Comparison of ENCODE assay signal across 8 mouse cellular contexts in genomic region chr17:46287678-46288095, GRCm38 (mm10). TPM values are rescaled to one million over a fixed set of nuclear protein-coding genes. Genes with fewer than 3 reads are reported as not detected.
DNase-seq lines count a peak whose midpoint lies in the region; ATAC-seq and TF ChIP-seq lines count a peak whose summit lies in the region.
"Had no signal": no experiment of that assay in that cellular context is flagged by ENCODE, and none has a peak within 500 bp of the region (broad histone marks: within the 10 kb centered on the region; RNA-seq: fewer than 3 reads in every experiment).

No protein-coding gene starts in this region.

- H3K4me2 ChIP-seq in heart, embryonic 15.5 days, result no peak overlapping the region
- 0 out of 2 replicates have a peak overlapping the region, but pooled peaks have one; percentile 7 for H3K4me2 ChIP-seq in kidney, postnatal 0 days (ENCODE audit: low read length)
- H3K4me2 ChIP-seq in stomach, postnatal 0 days (replicated peaks; ENCODE audit: low read depth), result no peak overlapping the region

- peak; percentile 70 for ATAC-seq in heart, embryonic 15.5 days (replicated peaks; ENCODE audit: insufficient number of reproducible peaks, insufficient read depth, low FRiP score, low read depth)
- peak; percentile 56; the same call in 1 of the 2 replicates for ATAC-seq in kidney, postnatal 0 days (replicated peaks; ENCODE audit: low FRiP score, low read depth)
- peak; percentile 36; the same call in 1 of the 2 replicates for ATAC-seq in stomach, postnatal 0 days (ENCODE audit: low FRiP score, low TSS enrichment)

- no peak for TF ChIP-seq CTCF in ES-Bruce4 (IDR thresholded peaks at IDR 0.05; ENCODE audit: low read depth, low read length)
- no peak for TF ChIP-seq CTCF in kidney, postnatal 0 days (IDR thresholded peaks at IDR 0.05; ENCODE audit: low read depth)
- TF ChIP-seq CTCF in stomach, postnatal 0 days (IDR thresholded peaks at IDR 0.05; ENCODE audit: low read depth), result no peak

- peak; percentile 48 for DNase-seq in R1 (ENCODE audit: low read depth, low spot score)
- DNase-seq in kidney, postnatal 0 days (ENCODE audit: low spot score), result peak; percentile 85
- DNase-seq in stomach, postnatal 0 days (ENCODE audit: low spot score), result peak; percentile 33
- DNase-seq in cerebellum, adult 8-10 months, result no peak
- no peak for DNase-seq in left cerebral cortex, postnatal 14 days (ENCODE audit: low spot score in 2 of 2)

- intact Hi-C loops in left cerebral cortex, postnatal 14 days (cut with DNase I), result no loop called here

- peaks cover 18% of the 10 kb centered on the region for H3K4me1 ChIP-seq in ES-Bruce4 (ENCODE audit: control insufficient read depth, insufficient read depth, low read length)
- peaks cover 11% of the 10 kb centered on the region for H3K4me1 ChIP-seq in heart, embryonic 15.5 days (replicated peaks)
- H3K4me1 ChIP-seq in kidney, postnatal 0 days (replicated peaks; ENCODE audit: insufficient read depth, low read length), result no peaks in the 10 kb centered on the region
- H3K4me1 ChIP-seq in stomach, postnatal 0 days (replicated peaks; ENCODE audit: control insufficient read depth, insufficient read depth), result 0 out of 2 replicates have a peak, but pooled peaks cover 2% of the 10 kb centered on the region

- TF ChIP-seq EP300 in ES-Bruce4 (IDR thresholded peaks at IDR 0.05; ENCODE audit: insufficient read depth, low read depth, low read length), result 0 out of 2 replicates have a peak, but pooled peaks have one; percentile 19
- no peak for TF ChIP-seq EP300 in stomach, postnatal 0 days (optimal IDR thresholded peaks at IDR 0.05)

- TF ChIP-seq POLR2A in ES-Bruce4 (IDR thresholded peaks at IDR 0.05; ENCODE audit: insufficient read depth, low read length), result no peak

- no peak overlapping the region for H3K9ac ChIP-seq in ES-Bruce4 (ENCODE audit: low read depth, poor library complexity, severe bottlenecking)
- H3K9ac ChIP-seq in heart, embryonic 15.5 days, result no peak overlapping the region
- H3K9ac ChIP-seq in kidney, postnatal 0 days (ENCODE audit: low read depth, low read length), result no peak overlapping the region
- no peak overlapping the region for H3K9ac ChIP-seq in stomach, postnatal 0 days (ENCODE audit: low read length)

- peak overlapping the region; percentile 23; the same call in 1 of the 2 replicates for H3K27ac ChIP-seq in ES-Bruce4 (ENCODE audit: insufficient read depth, low read length)
- H3K27ac ChIP-seq in heart, embryonic 15.5 days, result peak overlapping the region; percentile 11; the same call in 1 of the 2 replicates
- H3K27ac ChIP-seq in kidney, postnatal 0 days, result peak overlapping the region; percentile 19; the same call in 1 of the 2 replicates
- H3K27ac ChIP-seq in stomach, postnatal 0 days (replicated peaks), result no peak overlapping the region

- H3K36me3 ChIP-seq in ES-Bruce4 (ENCODE audit: control insufficient read depth, insufficient read depth, low read length, poor library complexity, severe bottlenecking), result no peaks in the 10 kb centered on the region
- H3K36me3 ChIP-seq in heart, embryonic 15.5 days, result no peaks in the 10 kb centered on the region
- H3K36me3 ChIP-seq in kidney, postnatal 0 days (ENCODE audit: insufficient read depth, low read length), result no peaks in the 10 kb centered on the region
- H3K36me3 ChIP-seq in stomach, postnatal 0 days (ENCODE audit: control insufficient read depth, insufficient read depth, low read length), result no peaks in the 10 kb centered on the region

- H3K4me3 ChIP-seq in ES-Bruce4 (ENCODE audit: low read depth, low read length), result no peak overlapping the region
- H3K4me3 ChIP-seq in heart, embryonic 15.5 days, result no peak overlapping the region
- H3K4me3 ChIP-seq in kidney, postnatal 0 days (replicated peaks; ENCODE audit: low read depth, low read length), result no peak overlapping the region
- no peak overlapping the region for H3K4me3 ChIP-seq in stomach, postnatal 0 days (ENCODE audit: low read depth, low read length)
- H3K4me3 ChIP-seq: megakaryocyte, embryonic 14.5 days had no signal

- no peaks in the 10 kb centered on the region for H3K27me3 ChIP-seq in ES-Bruce4 (ENCODE audit: control insufficient read depth, insufficient read depth, low read length, poor library complexity, severe bottlenecking)
- H3K27me3 ChIP-seq in heart, embryonic 15.5 days, result no peaks in the 10 kb centered on the region
- H3K27me3 ChIP-seq in kidney, postnatal 0 days (ENCODE audit: insufficient read depth, low read length), result no peaks in the 10 kb centered on the region
- H3K27me3 ChIP-seq in stomach, postnatal 0 days (ENCODE audit: control insufficient read depth, insufficient read depth, low read length), result no peaks in the 10 kb centered on the region

- WGBS in heart, embryonic 15.5 days, result 49% methylated on average over 11 of the region's 11 CpGs
- WGBS in kidney, postnatal 0 days, result 50% methylated on average over 11 of the region's 11 CpGs
- WGBS in stomach, postnatal 0 days, result 49% methylated on average over 11 of the region's 11 CpGs

- H3K9me3 ChIP-seq in ES-Bruce4 (replicated peaks; ENCODE audit: control insufficient read depth, insufficient read depth, low read length, poor library complexity, severe bottlenecking), result no peaks in the 10 kb centered on the region
- no peaks in the 10 kb centered on the region for H3K9me3 ChIP-seq in heart, embryonic 15.5 days (replicated peaks)
- H3K9me3 ChIP-seq in kidney, postnatal 0 days (replicated peaks; ENCODE audit: low read length), result no peaks in the 10 kb centered on the region
- H3K9me3 ChIP-seq in stomach, postnatal 0 days (ENCODE audit: control insufficient read depth, low read length), result no peaks in the 10 kb centered on the region

RNA-seq across cellular contexts. Expression of gene Tjap1, which starts 4.9 kb away (rescaled TPM):
- 71.5 and 75.2 TPM in 2 replicates for polyA plus RNA-seq in ES-Bruce4 (2011; ENCODE audit: insufficient read depth, insufficient read length, low read depth, missing spikeins)
- polyA plus RNA-seq in heart, embryonic 15.5 days (2015; fragmentation: Nextera tagmentation; extraction: Ambion mirVana), result 39.5 and 44.9 TPM in 2 replicates
- polyA plus RNA-seq in kidney, postnatal 0 days (2015; fragmentation: Nextera tagmentation; extraction: Ambion mirVana), result 28.2 and 28.4 TPM in 2 replicates
- polyA plus RNA-seq in stomach, postnatal 0 days (2015; fragmentation: Nextera tagmentation; extraction: Ambion mirVana), result 13.5 and 17.7 TPM in 2 replicates
- 10 to 100 TPM; 39.1 to 44.9 TPM for total RNA-seq in left cerebral cortex, postnatal 14 days (2021)

RNA-seq across cellular contexts. Expression of gene Dlk2, which starts 9.5 kb away (rescaled TPM):
- polyA plus RNA-seq in ES-Bruce4 (2011; ENCODE audit: insufficient read depth, insufficient read length, low read depth, missing spikeins), result 0.91 and 1.3 TPM in 2 replicates
- polyA plus RNA-seq in heart, embryonic 15.5 days (2015; fragmentation: Nextera tagmentation; extraction: Ambion mirVana), result 0.49 and 1.7 TPM in 2 replicates
- polyA plus RNA-seq in kidney, postnatal 0 days (2015; fragmentation: Nextera tagmentation; extraction: Ambion mirVana), result 0.55 and 0.88 TPM in 2 replicates
- 8.9 and 10.8 TPM in 2 replicates for polyA plus RNA-seq in stomach, postnatal 0 days (2015; fragmentation: Nextera tagmentation; extraction: Ambion mirVana)
- total RNA-seq in left cerebral cortex, postnatal 14 days (2021), result 10 to 100 TPM; 61.2 to 65.1 TPM

RNA-seq across cellular contexts. Expression of gene Lrrc73, which starts 34.4 kb away (rescaled TPM):
- polyA plus RNA-seq in ES-Bruce4 (2011; ENCODE audit: insufficient read depth, insufficient read length, low read depth, missing spikeins), result 0.57 and 0.68 TPM in 2 replicates
- 0.47 and 0.94 TPM in 2 replicates for polyA plus RNA-seq in heart, embryonic 15.5 days (2015; fragmentation: Nextera tagmentation; extraction: Ambion mirVana)
- 0.91 and 0.93 TPM in 2 replicates for polyA plus RNA-seq in kidney, postnatal 0 days (2015; fragmentation: Nextera tagmentation; extraction: Ambion mirVana)
- 0.73 and 0.79 TPM in 2 replicates for polyA plus RNA-seq in stomach, postnatal 0 days (2015; fragmentation: Nextera tagmentation; extraction: Ambion mirVana)
- total RNA-seq in left cerebral cortex, postnatal 14 days (2021), result 10 to 100 TPM; 91.0 to 98.8 TPM

RNA-seq across cellular contexts. Expression of gene Yipf3, which starts 39.8 kb away (rescaled TPM):
- 57.0 and 64.0 TPM in 2 replicates for polyA plus RNA-seq in ES-Bruce4 (2011; ENCODE audit: insufficient read depth, insufficient read length, low read depth, missing spikeins)
- polyA plus RNA-seq in heart, embryonic 15.5 days (2015; fragmentation: Nextera tagmentation; extraction: Ambion mirVana), result 72.1 and 97.8 TPM in 2 replicates
- 112 and 117 TPM in 2 replicates for polyA plus RNA-seq in kidney, postnatal 0 days (2015; fragmentation: Nextera tagmentation; extraction: Ambion mirVana)
- 119 and 125 TPM in 2 replicates for polyA plus RNA-seq in stomach, postnatal 0 days (2015; fragmentation: Nextera tagmentation; extraction: Ambion mirVana)
- total RNA-seq in left cerebral cortex, postnatal 14 days (2021), result 10 to 100 TPM; 82.1 to 99.3 TPM

RNA-seq across cellular contexts. Expression of gene Polr1c, which starts 39.8 kb away (rescaled TPM):
- 106 and 133 TPM in 2 replicates for polyA plus RNA-seq in ES-Bruce4 (2011; ENCODE audit: insufficient read depth, insufficient read length, low read depth, missing spikeins)
- polyA plus RNA-seq in heart, embryonic 15.5 days (2015; fragmentation: Nextera tagmentation; extraction: Ambion mirVana), result 36.3 and 51.0 TPM in 2 replicates
- 73.5 and 79.4 TPM in 2 replicates for polyA plus RNA-seq in kidney, postnatal 0 days (2015; fragmentation: Nextera tagmentation; extraction: Ambion mirVana)
- polyA plus RNA-seq in stomach, postnatal 0 days (2015; fragmentation: Nextera tagmentation; extraction: Ambion mirVana), result 47.7 and 48.0 TPM in 2 replicates
- total RNA-seq in left cerebral cortex, postnatal 14 days (2021), result 10 to 100 TPM; 34.0 to 35.2 TPM

Comparison
In these comparisons a context has a peak if more than half of its experiments do, and no peak if none do; other contexts are left out.
1. DNase-seq: peak in R1 (single experiment), kidney, postnatal 0 days (single experiment) and stomach, postnatal 0 days (single experiment); none in cerebellum, adult 8-10 months (single experiment) and left cerebral cortex, postnatal 14 days (0 of 2).
2. Peak in every context shown above with its lines, with median percentiles within 50 percentile points of each other: ATAC-seq.